11 mouse cellular contexts compared by ENCODE assay signal in the genomic region with DNA sequence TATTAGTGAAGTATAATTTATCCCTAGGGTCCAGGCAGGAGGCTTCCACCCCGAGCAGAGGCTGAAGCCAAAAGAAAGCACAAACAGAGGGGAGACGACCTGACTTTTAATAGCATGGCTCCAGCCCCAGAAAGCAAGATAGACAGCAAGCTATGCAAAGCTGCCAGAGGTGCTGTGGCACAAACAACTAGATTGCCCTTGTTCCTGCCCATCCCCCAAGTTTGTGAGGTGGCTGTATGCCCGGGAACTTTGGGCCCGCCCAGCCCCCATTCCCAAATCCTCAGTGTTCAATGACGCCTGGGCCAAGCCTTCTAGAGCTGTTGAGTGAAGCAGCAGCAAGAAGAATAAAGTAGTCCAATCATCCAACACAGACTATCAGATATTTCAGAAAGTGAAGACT. TPM values are rescaled to one million over a fixed set of nuclear protein-coding genes. Genes with fewer than 3 reads are reported as not detected.
DNase-seq lines count a peak whose midpoint lies in the region; ATAC-seq and TF ChIP-seq lines count a peak whose summit lies in the region.
"Had no signal": no experiment of that assay in that cellular context is flagged by ENCODE, and none has a peak within 500 bp of the region (broad histone marks: within the 10 kb centered on the region; RNA-seq: fewer than 3 reads in every experiment).

No protein-coding gene starts in this region.

- no peak for TF ChIP-seq POLR2A in lung, adult 2 months (IDR thresholded peaks at IDR 0.05; ENCODE audit: borderline replicate concordance, extremely low read depth, low read depth, low read length)

- H3K9ac ChIP-seq in kidney, embryonic 14.5 days (ENCODE audit: low read depth, low read length): no peak overlapping the region
- H3K9ac ChIP-seq in liver, embryonic 15.5 days: peak overlapping the region; percentile 93; the same call in 1 of the 2 replicates
- H3K9ac ChIP-seq: embryonic facial prominence, embryonic 13.5 days had no signal

- H3K36me3 ChIP-seq in heart, embryonic 10.5 days: peaks cover 48% of the 10 kb centered on the region
- H3K36me3 ChIP-seq in kidney, embryonic 14.5 days (ENCODE audit: control insufficient read depth, insufficient read depth, low read length): peaks cover 34% of the 10 kb centered on the region
- H3K36me3 ChIP-seq in liver, embryonic 15.5 days (replicated peaks): peaks cover 56% of the 10 kb centered on the region
- peaks cover 45% of the 10 kb centered on the region for H3K36me3 ChIP-seq in embryonic facial prominence, embryonic 10.5 days (replicated peaks)

- no peak overlapping the region for H3K4me3 ChIP-seq in heart, embryonic 10.5 days
- no peak overlapping the region for H3K4me3 ChIP-seq in kidney, embryonic 14.5 days (ENCODE audit: low read length)
- peak overlapping the region; percentile 80 for H3K4me3 ChIP-seq in liver, embryonic 15.5 days (replicated peaks)
- no peak overlapping the region for H3K4me3 ChIP-seq in embryonic facial prominence, embryonic 10.5 days
- H3K4me3 ChIP-seq in lung, adult 2 months (replicated peaks; ENCODE audit: extremely low read depth, low read depth, low read length): no peak overlapping the region
- H3K4me3 ChIP-seq: embryonic facial prominence, embryonic 13.5 days had no signal

- WGBS in heart, embryonic 10.5 days: 79% methylated on average over 5 of the region's 5 CpGs
- 57% methylated on average over 5 of the region's 5 CpGs for WGBS in kidney, embryonic 14.5 days
- WGBS in liver, embryonic 15.5 days (ENCODE audit: insufficient replicate concordance): 44% methylated on average over 5 of the region's 5 CpGs
- WGBS in embryonic facial prominence, embryonic 10.5 days: 80% methylated on average over 5 of the region's 5 CpGs
- WGBS in lung, adult 2 months: 52% methylated on average over 5 of the region's 5 CpGs

- no peak for ATAC-seq in kidney, embryonic 14.5 days (ENCODE audit: low FRiP score, low TSS enrichment)
- no peak for ATAC-seq in liver, embryonic 15.5 days (ENCODE audit: insufficient read depth)

- H3K9me3 ChIP-seq in heart, embryonic 10.5 days: no peaks in the 10 kb centered on the region
- H3K9me3 ChIP-seq in kidney, embryonic 14.5 days (ENCODE audit: control insufficient read depth, low read length): no peaks in the 10 kb centered on the region
- no peaks in the 10 kb centered on the region for H3K9me3 ChIP-seq in liver, embryonic 15.5 days (replicated peaks)
- H3K9me3 ChIP-seq in embryonic facial prominence, embryonic 10.5 days: no peaks in the 10 kb centered on the region
- H3K9me3 ChIP-seq: embryonic facial prominence, embryonic 13.5 days had no signal

- TF ChIP-seq CTCF in lung, adult 2 months (IDR thresholded peaks at IDR 0.05; ENCODE audit: insufficient read depth, low read length): no peak

- H3K4me2 ChIP-seq in kidney, embryonic 14.5 days (replicated peaks; ENCODE audit: low read depth, low read length): no peak overlapping the region
- H3K4me2 ChIP-seq in liver, embryonic 15.5 days: peak overlapping the region; percentile 99
- H3K4me2 ChIP-seq: embryonic facial prominence, embryonic 13.5 days had no signal

- DNase-seq in heart, adult 18-20 months: peak; percentile 84 to 85
- no peak for DNase-seq in heart, embryonic 10.5 days (ENCODE audit: low spot score)
- peak; percentile 63 for DNase-seq in cerebellum, adult 9-10 months
- no peak for DNase-seq in embryonic facial prominence, embryonic 10.5 days (ENCODE audit: low spot score)
- DNase-seq in spleen, postnatal 36 days (ENCODE audit: low spot score in 2 of 2): no peak
- no peak for DNase-seq in lung, adult 2 months

- H3K4me1 ChIP-seq in heart, embryonic 10.5 days: peaks cover 48% of the 10 kb centered on the region
- peaks cover 27% of the 10 kb centered on the region for H3K4me1 ChIP-seq in kidney, embryonic 14.5 days (ENCODE audit: control insufficient read depth, insufficient read depth, low read length)
- peaks cover 81% of the 10 kb centered on the region for H3K4me1 ChIP-seq in liver, embryonic 15.5 days (replicated peaks)
- H3K4me1 ChIP-seq in embryonic facial prominence, embryonic 10.5 days: peaks cover 51% of the 10 kb centered on the region
- H3K4me1 ChIP-seq in lung, adult 2 months (ENCODE audit: control insufficient read depth, insufficient read depth, low read length): peaks cover 15% of the 10 kb centered on the region

- H3K27me3 ChIP-seq in heart, embryonic 10.5 days (ENCODE audit: insufficient read depth, poor library complexity, severe bottlenecking): peaks cover 42% of the 10 kb centered on the region
- peaks cover 19% of the 10 kb centered on the region for H3K27me3 ChIP-seq in kidney, embryonic 14.5 days (ENCODE audit: control insufficient read depth, insufficient read depth, low read length)
- H3K27me3 ChIP-seq in liver, embryonic 15.5 days: peaks cover 7% of the 10 kb centered on the region
- H3K27me3 ChIP-seq in embryonic facial prominence, embryonic 10.5 days (replicated peaks; ENCODE audit: low read depth, poor library complexity, severe bottlenecking): peaks cover 48% of the 10 kb centered on the region

- H3K27ac ChIP-seq in heart, embryonic 10.5 days: no peak overlapping the region
- H3K27ac ChIP-seq in kidney, embryonic 14.5 days (ENCODE audit: low read depth, low read length): peak overlapping the region; percentile 79
- H3K27ac ChIP-seq in liver, embryonic 15.5 days (replicated peaks): peak overlapping the region; percentile 95
- no peak overlapping the region for H3K27ac ChIP-seq in embryonic facial prominence, embryonic 10.5 days (replicated peaks)
- H3K27ac ChIP-seq: embryonic facial prominence, embryonic 13.5 days had no signal

RNA-seq across cellular contexts. Expression of gene Stk16, which starts 4.2 kb away (rescaled TPM):
- 10 to 100 TPM; 35.8 to 36.5 TPM for total RNA-seq in heart, adult 18-20 months (2021)
- 103 and 131 TPM in 2 replicates for polyA plus RNA-seq in heart, embryonic 10.5 days (2016; fragmentation: Nextera tagmentation; extraction: Ambion mirVana)
- 125 and 129 TPM in 2 replicates for polyA plus RNA-seq in kidney, embryonic 14.5 days (2014; fragmentation: Nextera tagmentation; extraction: Ambion mirVana)
- 80.2 and 84.8 TPM in 2 replicates for polyA plus RNA-seq in liver, embryonic 15.5 days (2015; fragmentation: Nextera tagmentation; extraction: Ambion mirVana)
- polyA plus RNA-seq in embryonic facial prominence, embryonic 10.5 days (2016; fragmentation: Nextera tagmentation; extraction: Ambion mirVana): 139 and 145 TPM in 2 replicates
- 130 and 140 TPM in 2 replicates for polyA plus RNA-seq in lung, adult 2 months (2012; rRNA removed)

RNA-seq across cellular contexts. Expression of gene Glb1l, which starts 4.3 kb away (rescaled TPM):
- 1 to 10 TPM; 2.0 to 2.5 TPM for total RNA-seq in heart, adult 18-20 months (2021)
- 7.9 and 10.9 TPM in 2 replicates for polyA plus RNA-seq in heart, embryonic 10.5 days (2016; fragmentation: Nextera tagmentation; extraction: Ambion mirVana)
- 18.1 and 34.4 TPM in 2 replicates for polyA plus RNA-seq in kidney, embryonic 14.5 days (2014; fragmentation: Nextera tagmentation; extraction: Ambion mirVana)
- polyA plus RNA-seq in liver, embryonic 15.5 days (2015; fragmentation: Nextera tagmentation; extraction: Ambion mirVana): 3.2 and 4.5 TPM in 2 replicates
- polyA plus RNA-seq in embryonic facial prominence, embryonic 10.5 days (2016; fragmentation: Nextera tagmentation; extraction: Ambion mirVana): 13.3 and 14.5 TPM in 2 replicates
- polyA plus RNA-seq in lung, adult 2 months (2012; rRNA removed): 8.8 and 15.4 TPM in 2 replicates

RNA-seq across cellular contexts. Expression of gene Tuba4a, which starts 4.8 kb away (rescaled TPM):
- 1,000 to 10,000 TPM in 1 of 2 experiments, 100 to 1,000 TPM in 1; 973 to 1,125 TPM for total RNA-seq in heart, adult 18-20 months (2021)
- 35.2 and 50.8 TPM in 2 replicates for polyA plus RNA-seq in heart, embryonic 10.5 days (2016; fragmentation: Nextera tagmentation; extraction: Ambion mirVana)
- polyA plus RNA-seq in kidney, embryonic 14.5 days (2014; fragmentation: Nextera tagmentation; extraction: Ambion mirVana): 31.6 and 32.1 TPM in 2 replicates
- 372 and 392 TPM in 2 replicates for polyA plus RNA-seq in liver, embryonic 15.5 days (2015; fragmentation: Nextera tagmentation; extraction: Ambion mirVana)
- 14.6 and 16.3 TPM in 2 replicates for polyA plus RNA-seq in embryonic facial prominence, embryonic 10.5 days (2016; fragmentation: Nextera tagmentation; extraction: Ambion mirVana)
- polyA plus RNA-seq in lung, adult 2 months (2012; rRNA removed): 36.6 and 103 TPM in 2 replicates

RNA-seq across cellular contexts. Expression of gene A630095N17Rik, which starts 17.0 kb away (rescaled TPM):
- not detected for total RNA-seq in heart, adult 18-20 months (2021)
- polyA plus RNA-seq in heart, embryonic 10.5 days (2016; fragmentation: Nextera tagmentation; extraction: Ambion mirVana): not detected in 2 replicates
- not detected in 2 replicates for polyA plus RNA-seq in kidney, embryonic 14.5 days (2014; fragmentation: Nextera tagmentation; extraction: Ambion mirVana)
- not detected in 2 replicates for polyA plus RNA-seq in liver, embryonic 15.5 days (2015; fragmentation: Nextera tagmentation; extraction: Ambion mirVana)
- polyA plus RNA-seq in embryonic facial prominence, embryonic 10.5 days (2016; fragmentation: Nextera tagmentation; extraction: Ambion mirVana): not detected in 2 replicates
- not detected in 2 replicates for polyA plus RNA-seq in lung, adult 2 months (2012; rRNA removed)
- total RNA-seq: ES-E14; left cerebral cortex, adult 8-10 months had no signal
- polyA plus RNA-seq: embryonic facial prominence, embryonic 13.5 days had no signal

RNA-seq across cellular contexts. Expression of gene Dnajb2, which starts 21.3 kb away (rescaled TPM):
- total RNA-seq in heart, adult 18-20 months (2021): 100 to 1,000 TPM; 123 to 127 TPM
- 24.5 and 32.4 TPM in 2 replicates for polyA plus RNA-seq in heart, embryonic 10.5 days (2016; fragmentation: Nextera tagmentation; extraction: Ambion mirVana)
- 13.2 and 14.4 TPM in 2 replicates for polyA plus RNA-seq in kidney, embryonic 14.5 days (2014; fragmentation: Nextera tagmentation; extraction: Ambion mirVana)
- 28.9 and 32.4 TPM in 2 replicates for polyA plus RNA-seq in liver, embryonic 15.5 days (2015; fragmentation: Nextera tagmentation; extraction: Ambion mirVana)
- polyA plus RNA-seq in embryonic facial prominence, embryonic 10.5 days (2016; fragmentation: Nextera tagmentation; extraction: Ambion mirVana): 27.0 and 27.5 TPM in 2 replicates
- polyA plus RNA-seq in lung, adult 2 months (2012; rRNA removed): 54.5 and 56.1 TPM in 2 replicates

Comparison
In these comparisons a context has a peak if more than half of its experiments do, and no peak if none do; other contexts are left out.
1. DNase-seq: peak in heart, adult 18-20 months (2 of 2) and cerebellum, adult 9-10 months (single experiment); none in heart, embryonic 10.5 days (single experiment), embryonic facial prominence, embryonic 10.5 days (single experiment), spleen, postnatal 36 days (0 of 2) and lung, adult 2 months (single experiment).
2. H3K27ac ChIP-seq: peak in kidney, embryonic 14.5 days (single experiment) and liver, embryonic 15.5 days (single experiment); none in heart, embryonic 10.5 days (single experiment) and embryonic facial prominence, embryonic 10.5 days (single experiment).